Mouse (Mus musculus) MEL (cell line): ENCODE measurements around the gene Tex2.

ENCODE experiments used
- CTCF ChIP-seq, 3 experiments: IDR thresholded peaks in 2 of 3; conservative IDR thresholded peaks in 1 of 3; 2 replicates each; pipeline ENCODE4 v1.5.1; 2011 to 2012; ENCODE audit warnings: low read length in 3 of 3, low read depth in 2 of 3, mild to moderate bottlenecking in 2 of 3, improper control_type of control experiment in 1 of 3, inconsistent platforms in 1 of 3, mixed read lengths in 1 of 3, moderate library complexity in 1 of 3; ENCODE audit not compliant: control insufficient read depth in 1 of 3, insufficient read depth in 1 of 3, poor library complexity in 1 of 3, severe bottlenecking in 1 of 3
- EP300 ChIP-seq, 2 experiments: IDR thresholded peaks; 2 replicates each; pipeline ENCODE4 v1.6.1; 2011; ENCODE audit warnings: improper control_type of control experiment in 2 of 2, low read length in 2 of 2, low read depth in 1 of 2, mild to moderate bottlenecking in 1 of 2
- GABPA ChIP-seq: IDR thresholded peaks from 2 replicates; pipeline ENCODE4 v1.6.1; 2012; ENCODE audit warnings: low read depth, mild to moderate bottlenecking, inconsistent platforms, low read length, improper control_type of control experiment, moderate library complexity
- POLR2A ChIP-seq, 2 experiments: IDR thresholded peaks; 2 replicates each; pipeline ENCODE4 v1.6.1; 2011 to 2012; ENCODE audit warnings: low read length in 2 of 2, mild to moderate bottlenecking in 2 of 2, control low read depth in 1 of 2, improper control_type of control experiment in 1 of 2, low read depth in 1 of 2, moderate library complexity in 1 of 2; ENCODE audit not compliant: control insufficient read depth in 1 of 2, insufficient read depth in 1 of 2, poor library complexity in 1 of 2
- SMC3 ChIP-seq: IDR thresholded peaks from 2 replicates; pipeline ENCODE4 v1.6.1; 2011; ENCODE audit warnings: low read depth, low read length, improper control_type of control experiment
- USF1 ChIP-seq: IDR thresholded peaks from 2 replicates; pipeline ENCODE4 v1.6.1; 2014; ENCODE audit warnings: low read depth, mild to moderate bottlenecking, inconsistent platforms, low read length, improper control_type of control experiment, moderate library complexity
- ZC3H11A ChIP-seq: IDR thresholded peaks from 2 replicates; pipeline ENCODE4 v1.6.1; 2012; ENCODE audit warnings: low read depth, mild to moderate bottlenecking, inconsistent platforms, low read length, improper control_type of control experiment

- no peak for TF ChIP-seq EP300 (IDR thresholded peaks at IDR 0.05; ENCODE audit: low read depth in 1 of 2, low read length in 2 of 2)
- no peak for TF ChIP-seq GABPA
- no peak for TF ChIP-seq CTCF (IDR thresholded peaks at IDR 0.05 in 2 of 3, conservative IDR thresholded peaks at IDR 0.05 in 1 of 3; ENCODE audit: control insufficient read depth in 1 of 3, insufficient read depth in 1 of 3, low read depth in 2 of 3, low read length in 3 of 3, poor library complexity in 1 of 3, severe bottlenecking in 1 of 3)
- TF ChIP-seq POLR2A (IDR thresholded peaks at IDR 0.05; ENCODE audit: control insufficient read depth in 1 of 2, insufficient read depth in 1 of 2, low read depth in 1 of 2, low read length in 2 of 2, poor library complexity in 1 of 2) = no peak
- TF ChIP-seq USF1 = no peak
- TF ChIP-seq ZC3H11A = no peak
- TF ChIP-seq SMC3 = no peak
These were observed 3.5 kb downstream of the Tex2 start for GRCm38 (mm10) chr11:106609731-106610130.
